Mouse (Mus musculus) MEL (cell line): Measurements from ENCODE around the gene Itsn2. TPM values are rescaled to one million over a fixed set of nuclear protein-coding genes. Genes with fewer than 3 reads are reported as not detected.

Experiments used
- DNase-seq: peaks from one replicate; pipeline ENCODE4 v3.0.0; 2011; ENCODE audit warnings: low read depth, low spot score
- H3K27ac ChIP-seq: 2 replicates; pipeline ENCODE4 v1.5.1; 2012; ENCODE audit warnings: low read depth, mild to moderate bottlenecking, control low read depth, low read length, moderate library complexity; ENCODE audit not compliant: control insufficient read depth
- H3K27me3 ChIP-seq, 2 experiments: fragments of 150-350 bp in 1 of 2; sonication (generic) in 1 of 2; 2 replicates each; pipeline ENCODE4 v1.6.1; 2012; ENCODE audit warnings: low read length in 2 of 2, mild to moderate bottlenecking in 2 of 2, improper control_type of control experiment in 1 of 2, moderate library complexity in 1 of 2; ENCODE audit not compliant: insufficient read depth in 2 of 2, control insufficient read depth in 1 of 2
- H3K36me3 ChIP-seq, 2 experiments: 2 replicates each; pipeline ENCODE4 v1.6.1; 2012 to 2014; ENCODE audit warnings: low read length in 2 of 2, improper control_type of control experiment in 1 of 2, inconsistent platforms in 1 of 2, mild to moderate bottlenecking in 1 of 2; ENCODE audit not compliant: insufficient read depth in 2 of 2, control insufficient read depth in 1 of 2
- H3K4me1 ChIP-seq, 2 experiments: fragments of 150-350 bp in 1 of 2; sonication (generic) in 1 of 2; 2 replicates each; pipeline ENCODE4 v1.6.1; 2012; ENCODE audit warnings: low read length in 2 of 2, improper control_type of control experiment in 1 of 2, mild to moderate bottlenecking in 1 of 2; ENCODE audit not compliant: insufficient read depth in 2 of 2, control insufficient read depth in 1 of 2
- H3K4me3 ChIP-seq, 2 experiments: fragments of 150-350 bp in 1 of 2; sonication (generic) in 1 of 2; 2 replicates each; pipeline ENCODE4 v1.5.1; 2012; ENCODE audit warnings: low read depth in 2 of 2, low read length in 2 of 2, mild to moderate bottlenecking in 2 of 2, moderate library complexity in 2 of 2, control low read depth in 1 of 2, improper control_type of control experiment in 1 of 2; ENCODE audit not compliant: control insufficient read depth in 1 of 2, insufficient read depth in 1 of 2
- H3K79me2 ChIP-seq: 2 replicates; pipeline ENCODE4 v1.6.1; 2012; ENCODE audit warnings: mild to moderate bottlenecking, low read length, moderate library complexity; ENCODE audit not compliant: control insufficient read depth, poor library complexity, insufficient read depth
- H3K9ac ChIP-seq: 2 replicates; pipeline ENCODE4 v1.6.1; 2012; ENCODE audit warnings: low read depth, mild to moderate bottlenecking, control low read depth, low read length, moderate library complexity; ENCODE audit not compliant: control insufficient read depth, poor library complexity, severe bottlenecking
- H3K9me3 ChIP-seq: fragments of 150-350 bp; sonication (generic); replicated peaks from 2 replicates; pipeline ENCODE4 v1.6.1; 2012; ENCODE audit warnings: mild to moderate bottlenecking, low read length, improper control_type of control experiment, moderate library complexity; ENCODE audit not compliant: insufficient read depth
- CTCF ChIP-seq, 3 experiments: IDR thresholded peaks in 2 of 3; conservative IDR thresholded peaks in 1 of 3; 2 replicates each; pipeline ENCODE4 v1.5.1; 2011 to 2012; ENCODE audit warnings: low read length in 3 of 3, low read depth in 2 of 3, mild to moderate bottlenecking in 2 of 3, improper control_type of control experiment in 1 of 3, inconsistent platforms in 1 of 3, mixed read lengths in 1 of 3, moderate library complexity in 1 of 3; ENCODE audit not compliant: control insufficient read depth in 1 of 3, insufficient read depth in 1 of 3, poor library complexity in 1 of 3, severe bottlenecking in 1 of 3
- E2F4 ChIP-seq: IDR thresholded peaks from 2 replicates; pipeline ENCODE4 v1.6.1; 2011; ENCODE audit warnings: low read depth, low read length, improper control_type of control experiment, borderline replicate concordance
- ELF1 ChIP-seq: IDR thresholded peaks from 2 replicates; pipeline ENCODE4 v1.6.1; 2014; ENCODE audit warnings: low read depth, mild to moderate bottlenecking, inconsistent platforms, low read length, improper control_type of control experiment, moderate library complexity
- ETS1 ChIP-seq: IDR thresholded peaks from 2 replicates; pipeline ENCODE4 v1.6.1; 2012; ENCODE audit warnings: low read depth, mild to moderate bottlenecking, inconsistent platforms, low read length, improper control_type of control experiment, moderate library complexity
- GABPA ChIP-seq: IDR thresholded peaks from 2 replicates; pipeline ENCODE4 v1.6.1; 2012; ENCODE audit warnings: low read depth, mild to moderate bottlenecking, inconsistent platforms, low read length, improper control_type of control experiment, moderate library complexity
- GATA1 ChIP-seq: IDR thresholded peaks from 2 replicates; pipeline ENCODE4 v1.6.1; 2011; ENCODE audit warnings: low read depth, low read length, improper control_type of control experiment
- HCFC1 ChIP-seq: IDR thresholded peaks from 2 replicates; pipeline ENCODE4 v1.6.1; 2012; ENCODE audit warnings: low read depth, mild to moderate bottlenecking, inconsistent platforms, low read length, improper control_type of control experiment, moderate library complexity
- JUND ChIP-seq: IDR thresholded peaks from 2 replicates; pipeline ENCODE4 v1.6.1; 2011; ENCODE audit warnings: low read depth, mild to moderate bottlenecking, improper control_type of control experiment, low read length
- KAT2A ChIP-seq: conservative IDR thresholded peaks from 2 replicates; pipeline ENCODE4 v1.6.1; 2012; ENCODE audit warnings: low read depth, low read length, improper control_type of control experiment, inconsistent platforms
- MAX ChIP-seq: IDR thresholded peaks from 2 replicates; pipeline ENCODE4 v1.6.1; 2011; ENCODE audit warnings: low read length, improper control_type of control experiment
- MAZ ChIP-seq: IDR thresholded peaks from 2 replicates; pipeline ENCODE4 v1.6.1; 2012; ENCODE audit warnings: low read depth, mild to moderate bottlenecking, inconsistent platforms, low read length, improper control_type of control experiment
- MEF2A ChIP-seq: IDR thresholded peaks from 2 replicates; pipeline ENCODE4 v1.6.1; 2014; ENCODE audit warnings: low read depth, mild to moderate bottlenecking, inconsistent platforms, low read length, improper control_type of control experiment; ENCODE audit not compliant: poor library complexity, insufficient replicate concordance, severe bottlenecking; ENCODE audit errors: extremely low read depth
- MYB ChIP-seq: IDR thresholded peaks from 2 replicates; pipeline ENCODE4 v1.6.1; 2011; ENCODE audit warnings: mild to moderate bottlenecking, low read depth, low read length, improper control_type of control experiment
- NRF1 ChIP-seq: IDR thresholded peaks from 2 replicates; pipeline ENCODE4 v1.6.1; 2014; ENCODE audit warnings: low read depth, mild to moderate bottlenecking, inconsistent platforms, low read length, improper control_type of control experiment, moderate library complexity; ENCODE audit not compliant: poor library complexity, insufficient read depth, severe bottlenecking
- POLR2AphosphoS2 ChIP-seq: IDR thresholded peaks from 2 replicates; pipeline ENCODE4 v1.6.1; 2011; ENCODE audit warnings: low read length, improper control_type of control experiment
- POLR2AphosphoS5 ChIP-seq: IDR thresholded peaks from 2 replicates; pipeline ENCODE4 v1.6.1; 2012; ENCODE audit warnings: low read depth, borderline replicate concordance, mild to moderate bottlenecking, inconsistent platforms, low read length, moderate library complexity, mixed read lengths
- RAD21 ChIP-seq: IDR thresholded peaks from 2 replicates; pipeline ENCODE4 v1.6.1; 2011; ENCODE audit warnings: mild to moderate bottlenecking, low read depth, low read length, improper control_type of control experiment
- RCOR1 ChIP-seq: IDR thresholded peaks from 2 replicates; pipeline ENCODE4 v1.6.1; 2012; ENCODE audit warnings: low read depth, mild to moderate bottlenecking, inconsistent platforms, low read length, improper control_type of control experiment
- SIN3A ChIP-seq: IDR thresholded peaks from 2 replicates; pipeline ENCODE4 v1.6.1; 2012; ENCODE audit warnings: low read length, improper control_type of control experiment, inconsistent platforms
- SMC3 ChIP-seq: IDR thresholded peaks from 2 replicates; pipeline ENCODE4 v1.6.1; 2011; ENCODE audit warnings: low read depth, low read length, improper control_type of control experiment
- TAL1 ChIP-seq: IDR thresholded peaks from 2 replicates; pipeline ENCODE4 v1.6.1; 2012; ENCODE audit warnings: mild to moderate bottlenecking, inconsistent platforms, low read length, moderate library complexity, mixed read lengths
- TBP ChIP-seq: IDR thresholded peaks from 2 replicates; pipeline ENCODE4 v1.8.0; 2011; ENCODE audit warnings: low read depth, low read length, improper control_type of control experiment
- TCF12 ChIP-seq: IDR thresholded peaks from 2 replicates; pipeline ENCODE4 v1.6.1; 2014; ENCODE audit warnings: low read depth, mild to moderate bottlenecking, inconsistent platforms, low read length, improper control_type of control experiment, moderate library complexity
- UBTF ChIP-seq: IDR thresholded peaks from 2 replicates; pipeline ENCODE4 v1.6.1; 2012; ENCODE audit warnings: low read depth, mild to moderate bottlenecking, inconsistent platforms, low read length, improper control_type of control experiment, moderate library complexity, borderline replicate concordance; ENCODE audit not compliant: insufficient read depth
- USF1 ChIP-seq: IDR thresholded peaks from 2 replicates; pipeline ENCODE4 v1.6.1; 2014; ENCODE audit warnings: low read depth, mild to moderate bottlenecking, inconsistent platforms, low read length, improper control_type of control experiment, moderate library complexity
- USF2 ChIP-seq, 2 experiments: IDR thresholded peaks; 2 replicates each; pipeline ENCODE4 v1.6.1; 2011 to 2012; ENCODE audit warnings: improper control_type of control experiment in 2 of 2, low read length in 2 of 2, borderline replicate concordance in 1 of 2, inconsistent platforms in 1 of 2, low read depth in 1 of 2, mild to moderate bottlenecking in 1 of 2; ENCODE audit not compliant: insufficient read depth in 1 of 2
- ZC3H11A ChIP-seq: IDR thresholded peaks from 2 replicates; pipeline ENCODE4 v1.6.1; 2012; ENCODE audit warnings: low read depth, mild to moderate bottlenecking, inconsistent platforms, low read length, improper control_type of control experiment
- ZKSCAN1 ChIP-seq: IDR thresholded peaks from 2 replicates; pipeline ENCODE4 v1.6.1; 2012; ENCODE audit warnings: low read depth, mild to moderate bottlenecking, inconsistent platforms, low read length, improper control_type of control experiment, moderate library complexity
- ZMIZ1 ChIP-seq: IDR thresholded peaks from 2 replicates; pipeline ENCODE4 v1.6.1; 2012; ENCODE audit warnings: low read depth, mild to moderate bottlenecking, inconsistent platforms, low read length, improper control_type of control experiment, moderate library complexity
- ZNF384 ChIP-seq: IDR thresholded peaks from 2 replicates; pipeline ENCODE4 v1.6.1; 2012; ENCODE audit warnings: low read depth, mild to moderate bottlenecking, inconsistent platforms, low read length, improper control_type of control experiment
- polyA plus RNA-seq, 2 experiments: library from polyadenylated mRNA; stranded (reverse) in 1 of 2; unstranded in 1 of 2; fragments of >175 nt in 1 of 2; fragments of >200 nt in 1 of 2; gene quantifications; 2 replicates each; pipeline versions ENCODE4 v1.2.1 to v1.2.4; 2012; ENCODE audit warnings: low replicate concordance in 2 of 2, low read depth in 1 of 2; ENCODE audit not compliant: insufficient read length in 2 of 2, insufficient read depth in 1 of 2, missing spikeins in 1 of 2
- total RNA-seq: library from RNA; depleted of rRNA; stranded (reverse); fragments of 300-350 nt; gene quantifications from 2 replicates; pipeline ENCODE4 v1.2.3, GENCODE M21; 2012

Itsn2 gene
- total and polyA plus RNA-seq, 3 experiments: 40.1 to 218 (median 47.5) TPM

DNA sequence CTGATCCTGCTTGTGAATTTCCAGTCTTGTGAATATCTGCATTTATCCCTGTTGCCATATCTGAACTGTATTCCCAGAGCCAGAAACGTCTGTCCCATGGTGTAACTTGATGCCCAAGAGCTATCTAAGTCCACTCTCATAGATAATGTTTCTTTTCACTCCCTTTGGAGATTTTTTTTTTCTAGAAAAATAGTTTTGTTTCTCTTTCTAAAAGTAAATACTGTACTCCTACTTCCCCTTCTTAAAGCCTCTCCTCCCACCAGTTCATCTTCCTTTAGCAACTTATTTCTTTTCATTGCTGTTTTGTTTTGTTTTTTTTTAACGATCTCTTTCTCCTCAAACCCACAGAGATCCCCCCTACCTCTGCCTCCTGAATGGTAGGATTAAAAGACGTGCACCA lies 14.2 kb downstream of the Itsn2 start:
- no peak for TF ChIP-seq RAD21
- no peak for TF ChIP-seq MAZ
- TF ChIP-seq SMC3: no peak
- TF ChIP-seq ZNF384: peak; percentile 51
- TF ChIP-seq CTCF (IDR thresholded peaks at IDR 0.05 in 2 of 3, conservative IDR thresholded peaks at IDR 0.05 in 1 of 3; ENCODE audit: control insufficient read depth in 1 of 3, insufficient read depth in 1 of 3, low read depth in 2 of 3, low read length in 3 of 3, poor library complexity in 1 of 3, severe bottlenecking in 1 of 3): no peak
- no peak for TF ChIP-seq GABPA
- no peak for TF ChIP-seq TAL1

DNA sequence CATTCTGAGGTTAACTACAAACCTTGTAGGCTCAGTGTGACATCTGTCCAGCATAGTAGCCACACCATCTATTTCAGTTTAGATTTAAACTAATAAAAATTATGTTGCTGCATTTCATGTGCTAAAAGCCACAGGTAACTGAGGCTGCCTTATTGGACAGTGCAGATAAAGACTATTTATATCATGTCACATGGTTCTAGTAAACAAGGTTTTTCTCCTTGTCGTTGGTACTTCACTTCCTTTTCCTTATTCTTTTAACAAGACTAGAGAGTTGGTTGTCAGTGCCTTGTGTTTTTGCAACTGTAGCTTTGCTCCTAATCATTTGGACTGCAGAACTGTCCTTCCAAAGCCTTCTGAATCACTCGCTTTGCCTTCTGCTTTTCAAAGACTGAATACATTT lies 22.3 kb downstream of the Itsn2 start:
- Histone ChIP-seq H3K9me3 (no peaks in the 10 kb centered on the region), H3K27ac (no peak overlapping the region), H3K4me3 (no peak overlapping the region), H3K79me2 (peaks cover 7% of the 10 kb centered on the region; the same call in 1 of the 2 replicates), H3K36me3 (peaks cover 3 to 15% of the 10 kb centered on the region in 2 experiments; a peak in 3 of 4 replicates), H3K9ac (no peak overlapping the region), H3K4me1 (peaks cover 0 to 11% of the 10 kb centered on the region in 2 experiments; a peak in 2 of 4 replicates), H3K27me3 (no peaks in the 10 kb centered on the region)
- DNase-seq: peak; percentile 40
- peak; percentile 19; the same call in 1 of the 2 replicates for TF ChIP-seq TAL1
- peak; percentile 58; the same call in 1 of the 2 replicates for TF ChIP-seq SIN3A
- TF ChIP-seq KAT2A: no peak
- TF ChIP-seq SMC3: no peak
- TF ChIP-seq POLR2AphosphoS5: no peak
- no peak for TF ChIP-seq UBTF
- no peak for TF ChIP-seq USF2 (IDR thresholded peaks at IDR 0.05; ENCODE audit: borderline replicate concordance in 1 of 2, insufficient read depth in 1 of 2, low read depth in 1 of 2, low read length in 2 of 2)
- TF ChIP-seq MAZ: no peak
- TF ChIP-seq TCF12: no peak
- TF ChIP-seq ZMIZ1: no peak
- no peak for TF ChIP-seq HCFC1
- peak; percentile 19; the same call in 1 of the 2 replicates for TF ChIP-seq ETS1
- TF ChIP-seq NRF1: no peak
- no peak for TF ChIP-seq POLR2AphosphoS2
- no peak for TF ChIP-seq GABPA
- no peak for TF ChIP-seq ELF1
- TF ChIP-seq MYB: no peak
- no peak for TF ChIP-seq GATA1
- no peak for TF ChIP-seq RAD21
- TF ChIP-seq USF1: peak; percentile 74
- no peak for TF ChIP-seq RCOR1
- TF ChIP-seq ZC3H11A: no peak
- no peak for TF ChIP-seq ZKSCAN1
- TF ChIP-seq E2F4: no peak
- no peak for TF ChIP-seq JUND
- TF ChIP-seq MEF2A: 0 out of 2 replicates have a peak, but pooled peaks have one; percentile 61
- peak; percentile 62; the same call in 1 of the 2 replicates for TF ChIP-seq MAX
- no peak for TF ChIP-seq TBP

More for the DNA sequence above, 14.2 kb downstream of the Itsn2 start:
- Histone ChIP-seq H3K4me1 (peaks cover 0 to 2% of the 10 kb centered on the region in 2 experiments; a peak in 3 of 4 replicates), H3K9me3 (no peaks in the 10 kb centered on the region), H3K27me3 (no peaks in the 10 kb centered on the region), H3K27ac (no peak overlapping the region), H3K9ac (no peak overlapping the region), H3K36me3 (peaks cover 2 to 11% of the 10 kb centered on the region in 2 experiments; a peak in 3 of 4 replicates), H3K4me3 (no peak overlapping the region), H3K79me2 (peaks cover 16% of the 10 kb centered on the region)
- DNase-seq: no peak
